Mouse (Mus musculus) lung, adult 2 months (tissue): ENCODE measurements around the gene 1700028K03Rik.

ENCODE experiments used
- CTCF ChIP-seq: fragments of 200-500 bp; IDR thresholded peaks from 2 replicates; pipeline ENCODE4 v1.5.1; 2011; ENCODE audit warnings: mild to moderate bottlenecking, low read length, control low read depth; ENCODE audit not compliant: insufficient read depth
- POLR2A ChIP-seq: fragments of 200-500 bp; IDR thresholded peaks from 2 replicates; pipeline ENCODE4 v1.6.1; 2011; ENCODE audit warnings: low read depth, mild to moderate bottlenecking, control low read depth, low read length, borderline replicate concordance; ENCODE audit errors: extremely low read depth

DNA sequence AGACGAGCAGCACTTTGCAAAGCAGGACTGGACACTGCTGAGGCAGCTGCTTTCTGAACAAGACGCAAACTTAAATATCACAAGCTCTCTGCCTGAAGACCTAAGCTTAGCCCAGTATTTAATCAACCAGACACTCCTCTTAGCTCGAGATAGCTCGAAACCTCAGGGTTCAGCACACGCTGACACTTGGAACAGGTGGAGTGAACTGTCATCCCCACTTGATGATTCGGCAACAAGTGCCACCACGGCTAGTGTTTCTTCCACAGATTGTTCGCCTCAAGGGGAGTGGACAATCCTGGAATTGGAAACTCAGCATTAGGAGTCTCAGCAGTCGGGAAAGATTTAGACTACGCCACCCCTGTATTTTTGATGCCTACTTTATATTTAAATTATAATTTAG, 24.0 kb upstream of the 1700028K03Rik start:
- no peak for TF ChIP-seq CTCF
- no peak for TF ChIP-seq POLR2A
